Mouse (Mus musculus) limb, embryonic 11.5 days (tissue): ENCODE results near the gene Mamdc2. TPM values are rescaled to one million over a fixed set of nuclear protein-coding genes. Genes with fewer than 3 reads are reported as not detected.
"Not testable (repeated sequence)": the region's sequence is repeated elsewhere in the genome, so short reads cannot be mapped to it uniquely, and the experiment has no call there.

Experiments
- ATAC-seq: fragments of 200-750 bp; cut with Nextera tagmentation; 2 replicates; pipeline ENCODE4 v1.8.0; 2017; ENCODE audit warnings: low read depth; ENCODE audit not compliant: insufficient number of reproducible peaks, low FRiP score, low TSS enrichment
- DNase-seq: peaks from one replicate; pipeline ENCODE4 v3.0.0-alpha.2; 2015; ENCODE audit warnings: low spot score
- H3K27ac ChIP-seq: fragments of 300-500 bp; sonication (generic); replicated peaks from 2 replicates; pipeline ENCODE4 v1.5.1; 2014; ENCODE audit warnings: low read depth, mild to moderate bottlenecking, low read length
- H3K27me3 ChIP-seq: fragments of 300-500 bp; sonication (generic); 2 replicates; pipeline ENCODE4 v1.6.1; 2014; ENCODE audit warnings: mild to moderate bottlenecking, low read length, mixed read lengths; ENCODE audit not compliant: control insufficient read depth, insufficient read depth
- H3K36me3 ChIP-seq: fragments of 300-500 bp; sonication (generic); 2 replicates; pipeline ENCODE4 v1.6.1; 2014; ENCODE audit warnings: mild to moderate bottlenecking, low read length, moderate library complexity, mixed read lengths; ENCODE audit not compliant: control insufficient read depth, insufficient read depth
- H3K4me1 ChIP-seq: fragments of 300-500 bp; sonication (generic); 2 replicates; pipeline ENCODE4 v1.6.1; 2014; ENCODE audit warnings: low read length, mixed read lengths; ENCODE audit not compliant: control insufficient read depth, insufficient read depth
- H3K4me2 ChIP-seq: fragments of 300-500 bp; sonication (generic); 2 replicates; pipeline ENCODE4 v1.6.1; 2014; ENCODE audit warnings: low read depth, mild to moderate bottlenecking, moderate library complexity; ENCODE audit not compliant: severe bottlenecking
- H3K4me3 ChIP-seq: fragments of 300-500 bp; sonication (generic); 2 replicates; pipeline ENCODE4 v1.5.1; 2014; ENCODE audit warnings: low read depth, low read length
- H3K9ac ChIP-seq: fragments of 300-500 bp; sonication (generic); 2 replicates; pipeline ENCODE4 v1.6.1; 2014; ENCODE audit warnings: mild to moderate bottlenecking, low read length
- H3K9me3 ChIP-seq: fragments of 300-500 bp; sonication (generic); 2 replicates; pipeline ENCODE4 v1.6.1; 2016; ENCODE audit warnings: low read length; ENCODE audit not compliant: control insufficient read depth
- WGBS: fragments of 180-500 bp; shearing (Covaris S2); extraction: QIAGEN DNeasy Blood & Tissue Kit; methylation state at CpG from one replicate; pipeline ENCODE4 v1.1.7; 2014; 5-methylcytosine and 5-hydroxymethylcytosine counted together
- polyA plus RNA-seq: library from polyadenylated mRNA; unstranded; fragments of >200 nt; fragmentation: Nextera tagmentation; extraction: Ambion mirVana; gene quantifications from 2 replicates; pipeline ENCODE4 v1.2.1, GENCODE M21; 2014

The Mamdc2 gene
- 0.80 and 1.4 TPM in 2 replicates for polyA plus RNA-seq

DNA sequence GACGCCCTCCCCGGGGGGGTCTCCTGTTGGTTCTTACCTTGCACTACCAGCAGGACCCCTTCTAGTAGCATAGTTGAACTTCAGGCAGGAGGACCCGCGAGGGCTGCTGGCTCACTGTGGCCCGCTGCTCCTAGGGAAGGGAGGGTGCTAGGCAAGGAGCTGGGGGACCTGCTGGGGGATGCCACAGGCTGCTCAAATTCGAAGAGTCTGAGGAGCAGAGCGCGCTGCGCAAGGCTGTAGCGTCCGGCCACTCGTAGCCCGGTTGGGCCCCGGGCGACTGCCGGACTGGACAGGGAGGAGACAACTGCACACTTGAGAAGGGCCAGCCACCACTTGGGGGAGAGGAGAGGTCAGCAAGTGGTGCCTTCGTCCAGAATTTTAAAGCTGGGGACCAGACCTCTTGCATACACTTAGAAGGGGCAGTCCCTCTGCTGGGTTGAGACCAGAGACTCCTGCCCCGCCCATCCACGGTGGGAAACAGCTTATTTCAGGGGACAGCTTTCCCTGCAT, at the start of gene Mamdc2:
Mamdc2 (minus strand) TSS at position 455 of the 510 bp plus-strand sequence.
- Histone ChIP-seq H3K4me2 (peak within 1 kb of the TSS; percentile 96), H3K36me3 (no peaks in the 10 kb centered on the region), H3K4me3 (peak within 1 kb of the TSS; percentile 40), H3K27me3 (no peaks in the 10 kb centered on the region), H3K9me3 (no peaks in the 10 kb centered on the region; the same call in 1 of the 2 replicates), H3K4me1 (peaks cover 4% of the 10 kb centered on the region; the same call in 1 of the 2 replicates), H3K27ac (no peak within 1 kb of the TSS), H3K9ac (peak within 1 kb of the TSS; percentile 4)
- peak; percentile 57 for DNase-seq
- 0% methylated on average over 19 of the region's 19 CpGs for WGBS
- ATAC-seq: peak; percentile 67

DNA sequence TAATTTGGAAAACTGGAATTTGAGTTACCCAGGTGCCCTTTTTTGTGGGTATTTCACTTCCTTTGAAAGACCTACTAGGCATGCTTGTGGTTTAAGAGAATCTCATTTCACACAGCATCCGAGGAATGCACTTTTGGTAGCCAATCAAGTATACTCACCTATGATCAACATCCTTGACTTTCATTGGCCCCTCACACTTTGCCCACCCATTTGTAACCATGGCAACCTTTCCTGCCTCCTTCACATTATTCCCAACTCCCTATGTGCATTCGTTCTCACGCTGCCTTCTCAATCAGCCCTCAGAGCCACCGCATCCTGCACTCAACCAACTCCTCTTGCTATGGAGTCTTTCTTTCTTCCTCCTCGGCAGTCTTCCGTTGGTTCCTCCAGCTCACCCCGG, 49.8 kb upstream of the Mamdc2 start:
- H3K4me3 ChIP-seq: no peak overlapping the region
- H3K9me3 ChIP-seq: no peaks in the 10 kb centered on the region
- H3K27me3 ChIP-seq: no peaks in the 10 kb centered on the region
- 92% methylated on average over 7 of the region's 7 CpGs for WGBS
- H3K4me1 ChIP-seq: no peaks in the 10 kb centered on the region
- no peak overlapping the region for H3K27ac ChIP-seq
- no peak overlapping the region for H3K9ac ChIP-seq
- DNase-seq (no peak), ATAC-seq (no peak)
- H3K36me3 ChIP-seq: no peaks in the 10 kb centered on the region
- H3K4me2 ChIP-seq: no peak overlapping the region

DNA sequence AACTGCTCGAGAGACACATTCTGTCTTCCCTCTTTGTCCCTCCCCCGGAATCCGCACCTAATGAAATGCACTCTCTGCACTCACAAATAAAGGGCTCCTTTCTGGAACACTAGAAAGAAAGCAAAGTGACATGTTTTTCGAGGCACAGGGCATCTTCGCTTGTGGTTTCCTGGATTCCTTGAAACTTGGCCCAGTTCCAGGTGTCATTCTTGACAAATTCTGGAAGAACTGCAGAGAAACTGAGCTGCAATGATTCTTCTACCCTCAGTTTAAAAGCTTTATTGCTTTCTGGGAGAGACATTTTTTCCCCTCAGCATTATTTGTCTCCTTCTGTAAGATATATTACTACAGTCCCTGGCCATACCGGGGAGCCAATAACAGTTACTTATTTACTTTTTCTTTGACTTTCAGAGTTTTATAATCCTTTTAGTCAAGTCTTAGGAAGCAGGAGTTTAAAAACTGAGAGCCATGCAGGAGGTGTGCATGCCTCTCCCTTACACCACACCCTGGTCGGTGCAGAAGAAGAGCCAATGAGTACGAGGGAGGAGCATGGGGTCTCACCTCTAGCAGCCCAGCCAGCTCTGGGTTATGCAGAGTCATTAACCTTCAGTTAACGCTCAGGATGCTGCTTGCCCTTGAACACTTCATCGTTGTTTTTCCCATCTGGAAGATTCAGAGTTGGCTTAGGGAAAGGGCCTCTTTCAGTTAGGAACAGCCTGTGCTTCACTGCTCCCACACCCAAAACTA, 49.1 kb upstream of the Mamdc2 start:
- no peak for DNase-seq
- no peaks in the 10 kb centered on the region for H3K27me3 ChIP-seq
- no peak overlapping the region for H3K4me2 ChIP-seq
- WGBS: 74% methylated on average over 10 of the region's 10 CpGs
- no peaks in the 10 kb centered on the region for H3K4me1 ChIP-seq
- H3K9ac ChIP-seq: no peak overlapping the region
- ATAC-seq: no peak
- no peaks in the 10 kb centered on the region for H3K36me3 ChIP-seq
- H3K9me3 ChIP-seq: no peaks in the 10 kb centered on the region
- H3K4me3 ChIP-seq: no peak overlapping the region
- no peak overlapping the region for H3K27ac ChIP-seq

DNA sequence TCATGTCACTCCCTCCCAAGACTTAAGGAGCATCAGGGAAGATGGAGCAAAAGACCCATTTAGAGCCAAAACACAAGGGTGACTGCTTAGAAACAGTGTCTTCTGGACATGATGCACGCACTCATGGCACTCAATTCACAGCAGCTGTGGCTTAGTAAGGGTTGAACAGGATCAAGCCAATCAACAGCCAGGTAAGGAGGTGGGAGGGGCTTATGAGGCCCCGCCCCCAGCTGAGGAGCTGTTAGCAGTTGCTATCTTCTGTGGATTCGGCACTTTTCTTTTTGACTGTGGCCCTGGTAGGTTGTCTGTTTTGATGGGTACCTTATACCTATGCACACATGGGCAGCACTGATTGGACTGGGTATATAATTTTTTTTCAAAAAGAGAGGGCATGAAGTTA, 48.3 kb upstream of the Mamdc2 start:
- Histone ChIP-seq H3K4me1 (no peaks in the 10 kb centered on the region), H3K9ac (no peak overlapping the region), H3K4me3 (no peak overlapping the region), H3K36me3 (no peaks in the 10 kb centered on the region), H3K9me3 (no peaks in the 10 kb centered on the region), H3K27ac (no peak overlapping the region), H3K27me3 (no peaks in the 10 kb centered on the region), H3K4me2 (no peak overlapping the region)
- DNase-seq: no peak
- WGBS: 82% methylated on average over 3 of the region's 3 CpGs
- ATAC-seq: no peak

DNA sequence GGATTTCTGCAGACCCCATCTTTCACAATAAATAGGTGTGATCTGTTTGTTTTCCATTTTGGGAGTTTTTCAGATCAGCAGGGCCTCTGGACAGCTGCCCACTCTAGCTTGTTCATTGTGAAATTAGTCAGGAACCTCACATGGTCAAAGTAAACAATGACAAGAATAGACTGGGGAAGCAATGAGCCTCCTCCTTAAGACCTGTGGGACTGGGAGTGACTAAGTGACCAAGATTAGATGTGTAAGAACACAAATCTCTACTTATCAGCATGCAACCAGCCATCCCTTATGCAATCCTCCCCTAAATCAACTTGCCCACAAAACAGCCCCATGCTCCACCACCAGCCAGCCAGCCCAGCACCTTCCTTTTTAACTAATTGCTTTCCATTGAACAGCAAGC, 44.4 kb upstream of the Mamdc2 start:
- H3K27me3 ChIP-seq: no peaks in the 10 kb centered on the region
- no peak overlapping the region for H3K27ac ChIP-seq
- no peak overlapping the region for H3K4me2 ChIP-seq
- no peaks in the 10 kb centered on the region for H3K4me1 ChIP-seq
- H3K9ac ChIP-seq: no peak overlapping the region
- H3K4me3 ChIP-seq: no peak overlapping the region
- DNase-seq (no peak), ATAC-seq (no peak)
- H3K36me3 ChIP-seq: no peaks in the 10 kb centered on the region
- H3K9me3 ChIP-seq: no peaks in the 10 kb centered on the region

DNA sequence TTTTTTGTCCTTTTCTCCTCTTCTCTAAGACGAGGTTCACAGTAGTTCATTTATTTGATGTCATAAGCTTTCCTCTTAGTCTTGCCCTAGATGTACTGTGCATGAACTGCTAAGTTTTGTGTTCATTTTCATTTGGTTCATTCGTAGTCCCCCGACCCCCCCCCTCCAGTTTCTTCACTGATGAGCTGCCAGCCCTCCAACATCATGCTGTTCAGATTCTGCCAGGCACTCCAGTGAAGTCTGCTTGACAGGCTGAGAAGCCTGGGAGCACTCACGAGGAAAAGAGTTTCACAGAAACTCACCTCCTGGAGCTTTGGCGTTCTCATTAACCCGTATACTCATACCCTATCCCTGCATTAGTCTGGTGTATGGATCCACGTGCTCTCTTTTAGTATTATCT, 42.5 kb upstream of the Mamdc2 start:
- DNase-seq, H3K27ac ChIP-seq, ATAC-seq, H3K36me3 ChIP-seq, H3K27me3 ChIP-seq, H3K9me3 ChIP-seq, H3K9ac ChIP-seq, H3K4me3 ChIP-seq, H3K4me2 ChIP-seq, H3K4me1 ChIP-seq: not testable (repeated sequence)
- WGBS: 41% methylated on average over 7 of the region's 7 CpGs

DNA sequence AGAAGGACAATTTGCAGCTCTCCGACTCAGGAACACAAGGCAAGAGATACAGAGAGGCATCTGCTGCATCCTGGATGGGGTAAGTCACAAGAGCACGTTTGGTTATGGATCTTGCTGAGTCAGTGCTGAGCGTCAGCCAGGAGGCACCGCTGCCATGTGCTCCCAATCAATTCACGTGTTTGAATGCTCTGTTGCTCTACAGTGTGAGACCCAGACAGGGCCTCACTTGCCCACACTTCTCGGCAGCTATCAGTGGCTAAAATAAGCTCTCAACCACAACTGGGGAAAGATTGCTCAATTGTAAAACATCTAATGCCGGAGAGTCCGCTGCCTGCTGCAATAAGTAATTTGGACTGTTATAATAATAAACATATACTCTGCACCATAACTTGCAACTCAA, 41.5 kb upstream of the Mamdc2 start:
- Histone ChIP-seq H3K4me3 (no peak overlapping the region), H3K27ac (no peak overlapping the region), H3K9ac (no peak overlapping the region), H3K9me3 (no peaks in the 10 kb centered on the region), H3K4me1 (no peaks in the 10 kb centered on the region), H3K36me3 (no peaks in the 10 kb centered on the region), H3K27me3 (no peaks in the 10 kb centered on the region), H3K4me2 (no peak overlapping the region)
- 49% methylated on average over 8 of the region's 8 CpGs for WGBS
- DNase-seq (no peak), ATAC-seq (no peak)

DNA sequence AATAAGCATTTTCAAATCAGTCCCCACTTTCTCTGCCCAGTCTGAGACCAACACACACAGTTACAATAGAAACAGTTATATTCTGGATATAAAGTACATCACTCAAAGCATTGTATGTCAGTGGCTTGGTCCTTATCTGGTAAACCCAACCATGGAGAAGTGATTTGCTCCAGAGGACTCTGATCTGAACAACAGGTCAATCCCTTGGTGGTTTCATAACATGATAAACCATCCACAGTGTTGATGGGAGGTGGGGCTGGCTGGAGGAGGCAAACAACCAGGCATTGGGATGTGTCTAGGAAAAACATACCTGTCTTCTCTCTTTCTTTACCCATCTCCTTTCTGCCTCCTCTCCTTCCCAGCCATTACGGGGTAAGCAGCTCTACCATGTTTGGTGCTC, 39.2 kb upstream of the Mamdc2 start:
- Histone ChIP-seq H3K4me2 (no peak overlapping the region), H3K36me3 (no peaks in the 10 kb centered on the region), H3K9ac (no peak overlapping the region), H3K4me1 (no peaks in the 10 kb centered on the region), H3K4me3 (no peak overlapping the region), H3K27me3 (no peaks in the 10 kb centered on the region), H3K27ac (no peak overlapping the region), H3K9me3 (no peaks in the 10 kb centered on the region)
- WGBS: 92% methylated on average over 1 of the region's 1 CpGs
- no peak for DNase-seq
- ATAC-seq: no peak
